Mouse (Mus musculus): ENCODE results near the gene Wtip.

DNA sequence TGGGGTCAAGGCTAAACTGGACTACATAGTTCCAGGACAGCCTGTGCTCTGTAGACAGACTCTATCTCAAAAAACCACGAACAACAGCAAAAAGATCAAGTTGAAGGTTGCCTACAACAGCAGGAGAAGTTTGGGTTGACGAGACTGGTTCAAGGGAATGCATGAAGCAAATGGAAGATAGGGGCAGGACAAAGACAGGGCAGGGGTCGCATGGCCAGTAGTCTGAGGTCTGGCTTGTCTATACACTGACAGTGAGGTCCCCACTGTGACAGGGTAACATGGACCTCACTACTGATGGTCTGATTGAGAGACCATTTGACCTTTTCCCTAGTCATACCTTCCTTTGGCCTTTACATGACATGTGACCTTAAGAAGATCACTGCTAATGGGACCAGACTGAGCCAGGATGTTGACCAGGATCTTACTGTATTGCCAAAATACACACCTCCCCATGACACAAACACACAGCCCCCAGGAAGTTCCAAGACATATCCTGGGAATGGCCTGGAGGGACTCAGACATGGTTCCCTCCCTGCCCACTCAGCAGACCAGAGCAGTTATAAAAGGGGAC is 38.1 kb downstream of the Wtip start, which contains the start of gene Scgb1b30:
- no peak for TF ChIP-seq POLR2A (IDR thresholded peaks at IDR 0.05; ENCODE audit: extremely low read depth, insufficient read depth, low read length)
- TF ChIP-seq CTCF (IDR thresholded peaks at IDR 0.05; ENCODE audit: low read depth, low read length) = no peak
